Mouse (Mus musculus) heart, embryonic 12.5 days (tissue): ENCODE data around the gene Armh1. TPM values are rescaled to one million over a fixed set of nuclear protein-coding genes. Genes with fewer than 3 reads are reported as not detected.
A peak's percentile ranks its signal among the peaks of the same experiment; 100 is the strongest.
"Not testable (repeated sequence)": the region's sequence is repeated elsewhere in the genome, so short reads cannot be mapped to it uniquely, and the experiment has no call there.

Experiments used
- ATAC-seq: fragments of 200-750 bp; cut with Nextera tagmentation; 2 replicates; pipeline ENCODE4 v1.8.0; 2017; ENCODE audit warnings: moderate TSS enrichment, moderate library complexity; ENCODE audit not compliant: insufficient number of reproducible peaks, low FRiP score
- H3K27ac ChIP-seq: fragments of 300-500 bp; sonication (generic); 2 replicates; pipeline ENCODE4 v1.5.1; 2016; ENCODE audit warnings: mild to moderate bottlenecking, moderate library complexity; ENCODE audit not compliant: poor library complexity, severe bottlenecking
- H3K27me3 ChIP-seq: fragments of 300-500 bp; sonication (generic); replicated peaks from 2 replicates; pipeline ENCODE4 v1.6.1; 2016; ENCODE audit warnings: mild to moderate bottlenecking, moderate library complexity
- H3K36me3 ChIP-seq: fragments of 300-500 bp; sonication (generic); 2 replicates; pipeline ENCODE4 v1.6.1; 2016; ENCODE audit warnings: mild to moderate bottlenecking, moderate library complexity
- H3K4me1 ChIP-seq: fragments of 300-500 bp; sonication (generic); replicated peaks from 2 replicates; pipeline ENCODE4 v1.6.1; 2016; ENCODE audit warnings: mild to moderate bottlenecking
- H3K4me2 ChIP-seq: fragments of 300-500 bp; sonication (generic); 2 replicates; pipeline ENCODE4 v1.6.1; 2016; ENCODE audit warnings: mild to moderate bottlenecking, moderate library complexity
- H3K4me3 ChIP-seq: fragments of 300-500 bp; sonication (generic); 2 replicates; pipeline ENCODE4 v1.5.1; 2016; ENCODE audit warnings: mild to moderate bottlenecking
- H3K9ac ChIP-seq: fragments of 300-500 bp; sonication (generic); 2 replicates; pipeline ENCODE4 v1.6.1; 2016; ENCODE audit warnings: mild to moderate bottlenecking, moderate library complexity
- H3K9me3 ChIP-seq: fragments of 300-500 bp; sonication (generic); replicated peaks from 2 replicates; pipeline ENCODE4 v1.6.1; 2016; ENCODE audit warnings: mild to moderate bottlenecking, moderate library complexity
- WGBS: fragments of 180-500 bp; shearing (Covaris S2); methylation state at CpG from one replicate; pipeline ENCODE4 v1.1.7; 2016; 5-methylcytosine and 5-hydroxymethylcytosine counted together
- polyA plus RNA-seq: library from polyadenylated mRNA; unstranded; fragments of >200 nt; fragmentation: Nextera tagmentation; extraction: Ambion mirVana; gene quantifications from 2 replicates; pipeline ENCODE4 v1.2.1, GENCODE M21; 2016

Armh1 gene
- polyA plus RNA-seq, 1 experiment from 2014 or later: 0.70 TPM

- WGBS: 4% methylated on average over 2 of the region's 2 CpGs
- no peak for ATAC-seq
- Histone ChIP-seq H3K4me1 (no peaks in the 10 kb centered on the region), H3K36me3 (peaks cover 19% of the 10 kb centered on the region), H3K27ac (no peak overlapping the region), H3K9me3 (no peaks in the 10 kb centered on the region), H3K4me2 (no peak overlapping the region), H3K27me3 (no peaks in the 10 kb centered on the region), H3K4me3 (no peak overlapping the region), H3K9ac (no peak overlapping the region)
Observed at GRCm38 (mm10) chr4:117267284-117267683, 15.4 kb upstream of the Armh1 start.

DNA sequence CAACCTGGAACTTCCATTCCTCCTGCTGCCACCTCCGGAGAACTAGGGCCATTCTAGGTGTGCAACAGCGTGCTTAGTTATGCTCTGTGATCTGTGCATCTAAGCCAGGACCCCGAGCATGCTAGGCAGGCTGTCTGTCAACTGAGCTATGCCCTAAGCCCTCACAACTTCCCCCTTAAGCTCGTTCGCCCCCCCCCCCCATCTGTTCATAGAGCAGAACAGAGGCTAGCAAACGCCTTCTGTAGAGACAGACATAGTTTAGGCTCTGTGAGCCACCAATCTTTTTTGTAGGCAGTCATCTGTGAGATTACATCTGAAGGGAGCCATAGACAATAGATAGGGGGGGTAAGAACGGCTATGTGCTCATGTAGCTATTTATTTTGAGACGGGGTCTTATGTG is 11.1 kb upstream of the Armh1 start:
- H3K27ac ChIP-seq: no peak overlapping the region
- H3K4me1 ChIP-seq: no peaks in the 10 kb centered on the region
- no peak for ATAC-seq
- no peak overlapping the region for H3K9ac ChIP-seq
- peaks cover 7% of the 10 kb centered on the region for H3K36me3 ChIP-seq
- H3K4me2 ChIP-seq: no peak overlapping the region
- H3K4me3 ChIP-seq: no peak overlapping the region
- H3K27me3 ChIP-seq: no peaks in the 10 kb centered on the region
- WGBS: 70% methylated on average over 8 of the region's 8 CpGs
- H3K9me3 ChIP-seq: no peaks in the 10 kb centered on the region

DNA sequence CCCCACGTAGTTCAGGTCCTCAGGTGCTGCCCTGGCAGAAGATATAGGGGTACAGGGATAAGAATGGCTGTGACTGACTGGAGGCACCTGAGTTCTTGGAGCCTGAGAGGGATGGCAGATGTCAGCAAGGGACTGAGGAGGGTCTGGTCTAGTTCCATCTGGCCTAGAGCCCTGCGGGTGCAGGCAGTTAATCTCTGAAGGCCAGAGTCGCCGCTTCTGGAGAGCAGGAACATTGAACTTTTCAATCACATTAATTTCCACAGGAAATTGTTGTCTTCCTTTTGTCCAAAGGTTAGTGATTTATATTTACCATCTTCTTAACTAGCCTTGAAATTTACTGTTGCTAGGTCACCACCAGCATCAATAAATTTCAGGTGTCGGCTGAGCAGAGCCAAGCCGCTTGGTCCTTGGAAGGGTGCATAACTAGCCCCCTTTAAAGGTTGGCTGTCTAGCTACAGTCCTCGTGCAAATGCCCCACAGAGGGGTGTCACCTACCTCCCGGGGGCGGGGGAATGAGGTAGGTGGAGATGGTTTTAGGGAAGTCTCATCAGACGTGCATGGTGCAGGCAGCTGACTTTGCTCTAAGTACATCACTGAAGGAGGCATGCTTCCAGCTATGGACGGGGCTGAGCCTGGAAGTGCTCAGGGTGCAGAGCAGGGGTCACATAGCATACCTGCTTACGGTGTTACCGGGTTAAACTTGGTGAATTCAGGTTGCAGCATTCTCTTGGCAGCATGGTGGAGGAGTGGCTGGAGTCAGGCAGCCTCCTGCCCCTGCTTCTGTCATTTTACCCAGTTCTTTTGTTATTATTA is 10.4 kb upstream of the Armh1 start:
- Histone ChIP-seq H3K36me3 (peaks cover 5% of the 10 kb centered on the region; the same call in 1 of the 2 replicates), H3K9ac (0 out of 2 replicates have a peak overlapping the region, but pooled peaks have one; percentile 14), H3K27me3 (no peaks in the 10 kb centered on the region), H3K4me2 (no peak overlapping the region), H3K9me3 (no peaks in the 10 kb centered on the region), H3K4me1 (no peaks in the 10 kb centered on the region), H3K4me3 (no peak overlapping the region), H3K27ac (no peak overlapping the region)
- 70% methylated on average over 13 of the region's 13 CpGs for WGBS
- no peak for ATAC-seq

- Histone ChIP-seq H3K27me3 (no peaks in the 10 kb centered on the region), H3K4me3 (no peak overlapping the region), H3K36me3 (peaks cover 5% of the 10 kb centered on the region; the same call in 1 of the 2 replicates), H3K4me1 (no peaks in the 10 kb centered on the region), H3K9ac (no peak overlapping the region), H3K4me2 (no peak overlapping the region), H3K27ac (no peak overlapping the region), H3K9me3 (no peaks in the 10 kb centered on the region)
- no peak for ATAC-seq
- WGBS: 74% methylated on average over 2 of the region's 2 CpGs
Observed at GRCm38 (mm10) chr4:117261222-117261621, 9.3 kb upstream of the Armh1 start.

GRCm38 (mm10) chr4:117259909-117260308 is 8.0 kb upstream of the Armh1 start:
- H3K9me3 ChIP-seq, H3K36me3 ChIP-seq, H3K4me1 ChIP-seq, H3K27me3 ChIP-seq, H3K4me2 ChIP-seq, H3K9ac ChIP-seq, H3K27ac ChIP-seq, H3K4me3 ChIP-seq, ATAC-seq: not testable (repeated sequence)
- 66% methylated on average over 6 of the region's 6 CpGs for WGBS

- 62% methylated on average over 6 of the region's 6 CpGs for WGBS
- no peak overlapping the region for H3K9ac ChIP-seq
- peaks cover 5% of the 10 kb centered on the region; the same call in 1 of the 2 replicates for H3K36me3 ChIP-seq
- no peak overlapping the region for H3K4me2 ChIP-seq
- H3K27me3 ChIP-seq: no peaks in the 10 kb centered on the region
- H3K9me3 ChIP-seq: no peaks in the 10 kb centered on the region
- no peak overlapping the region for H3K4me3 ChIP-seq
- ATAC-seq: no peak
- H3K4me1 ChIP-seq: peaks cover 35% of the 10 kb centered on the region
- H3K27ac ChIP-seq: no peak overlapping the region
Observed at GRCm38 (mm10) chr4:117254672-117255071, 2.7 kb upstream of the Armh1 start.

DNA sequence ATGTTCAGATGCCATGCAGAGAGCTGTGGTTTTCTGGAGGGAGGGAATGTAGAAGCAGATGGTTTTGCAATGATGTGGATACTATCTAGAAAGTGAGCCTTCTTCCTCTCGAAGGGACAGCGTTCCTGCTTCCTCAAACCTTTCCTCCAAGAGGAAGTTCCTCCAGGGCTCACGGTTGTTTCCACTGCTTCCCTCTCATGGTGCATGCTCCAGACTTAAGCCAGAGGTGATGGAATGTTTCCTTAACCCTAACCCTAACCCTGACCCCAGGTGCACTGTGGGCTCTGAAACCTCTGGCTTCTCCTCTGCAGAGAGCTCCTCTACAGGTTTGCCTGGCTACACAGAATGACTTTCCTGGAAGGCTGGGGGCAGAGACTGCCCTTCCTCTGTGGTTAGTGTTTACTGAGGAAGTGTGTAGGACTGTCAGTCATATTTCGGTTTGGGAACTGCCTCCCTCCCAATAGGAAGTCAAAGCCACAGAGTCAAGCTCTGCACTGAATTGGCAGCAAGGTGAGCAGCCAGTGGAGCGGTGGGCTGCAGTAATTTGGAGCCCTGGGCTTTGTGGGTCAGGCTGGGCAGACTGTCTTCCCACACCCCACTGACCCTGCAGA is 2.2 kb upstream of the Armh1 start:
- WGBS: 50% methylated on average over 5 of the region's 5 CpGs
- Histone ChIP-seq H3K9me3 (no peaks in the 10 kb centered on the region), H3K4me3 (no peak overlapping the region), H3K4me2 (no peak overlapping the region), H3K27me3 (no peaks in the 10 kb centered on the region), H3K27ac (no peak overlapping the region), H3K9ac (peak overlapping the region; percentile 26; the same call in 1 of the 2 replicates), H3K36me3 (peaks cover 5% of the 10 kb centered on the region; the same call in 1 of the 2 replicates), H3K4me1 (peaks cover 35% of the 10 kb centered on the region)
- no peak for ATAC-seq

- Histone ChIP-seq H3K36me3 (no peaks in the 10 kb centered on the region), H3K4me3 (no peak overlapping the region), H3K27ac (peak overlapping the region; percentile 64)
Observed at GRCm38 (mm10) chr4:117253218-117254016, 1.5 kb upstream of the Armh1 start.

DNA sequence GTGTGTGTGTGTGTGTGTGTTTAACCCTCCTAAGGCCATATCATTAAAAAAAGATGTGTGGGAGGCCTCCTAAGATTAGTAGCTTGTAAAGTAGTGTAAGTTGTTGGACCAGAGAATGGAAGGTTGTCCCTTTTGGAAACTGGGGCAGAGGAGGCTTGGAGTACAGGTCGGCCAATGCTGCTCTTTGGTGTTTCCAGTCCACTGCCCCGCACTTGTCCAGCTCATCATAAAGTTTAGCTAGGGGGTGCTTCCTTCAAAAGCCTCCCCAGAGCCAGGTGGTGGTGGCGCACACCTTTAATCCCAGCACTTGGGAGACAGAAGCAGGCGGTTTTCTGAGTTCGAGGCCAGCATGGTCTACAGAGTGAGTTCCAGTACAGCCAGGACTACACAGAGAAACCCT is 830 bp upstream of the Armh1 start:
- peak overlapping the region; percentile 64 for H3K27ac ChIP-seq
- peak overlapping the region; percentile 72 for H3K4me2 ChIP-seq
- H3K27me3 ChIP-seq: no peaks in the 10 kb centered on the region
- H3K4me1 ChIP-seq: peaks cover 35% of the 10 kb centered on the region
- peak overlapping the region; percentile 71 for H3K4me3 ChIP-seq
- H3K9ac ChIP-seq: peak overlapping the region; percentile 77; the same call in 1 of the 2 replicates
- no peak for ATAC-seq
- H3K9me3 ChIP-seq: no peaks in the 10 kb centered on the region
- H3K36me3 ChIP-seq: no peaks in the 10 kb centered on the region
- 84% methylated on average over 5 of the region's 5 CpGs for WGBS

More at GRCm38 (mm10) chr4:117253218-117254016, 1.5 kb upstream of the Armh1 start:
- H3K27me3 ChIP-seq: no peaks in the 10 kb centered on the region
- H3K4me2 ChIP-seq: peak overlapping the region; percentile 72
- no peak for ATAC-seq
- H3K9me3 ChIP-seq: no peaks in the 10 kb centered on the region
- H3K9ac ChIP-seq: peak overlapping the region; percentile 77; the same call in 1 of the 2 replicates
- WGBS: 54% methylated on average over 12 of the region's 12 CpGs
- peaks cover 35% of the 10 kb centered on the region for H3K4me1 ChIP-seq

GRCm38 (mm10) chr4:117252351-117252750 is 426 bp upstream of the Armh1 start:
- Histone ChIP-seq H3K36me3 (no peaks in the 10 kb centered on the region), H3K27ac (peak overlapping the region; percentile 64), H3K4me2 (peak overlapping the region; percentile 72), H3K27me3 (no peaks in the 10 kb centered on the region), H3K9me3 (no peaks in the 10 kb centered on the region), H3K9ac (peak overlapping the region; percentile 77), H3K4me1 (peaks cover 35% of the 10 kb centered on the region), H3K4me3 (peak overlapping the region; percentile 71)
- 33% methylated on average over 5 of the region's 5 CpGs for WGBS
- ATAC-seq: no peak

DNA sequence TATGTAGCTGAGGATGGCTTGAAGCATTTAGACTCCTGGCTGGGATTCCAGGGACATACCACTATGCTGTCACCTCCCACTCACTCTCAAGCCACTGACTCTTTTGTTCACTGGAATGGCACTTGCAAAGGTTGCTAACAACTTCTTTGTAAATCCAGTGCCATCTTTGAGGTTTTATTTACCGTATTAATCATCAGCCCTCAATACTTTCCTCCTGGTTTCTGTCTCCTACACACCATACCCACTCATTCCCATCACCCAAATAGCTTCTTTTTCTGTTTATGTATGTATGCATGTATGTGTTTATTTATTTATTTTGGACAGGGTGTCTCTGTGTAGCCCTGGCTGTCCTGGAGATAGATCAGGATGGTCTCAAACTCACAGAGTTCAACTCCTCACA is 943 bp downstream of the Armh1 start:
- Histone ChIP-seq H3K27ac (no peak overlapping the region), H3K4me3 (0 out of 2 replicates have a peak overlapping the region, but pooled peaks have one; percentile 71), H3K9ac (no peak overlapping the region), H3K9me3 (no peaks in the 10 kb centered on the region), H3K4me1 (peaks cover 35% of the 10 kb centered on the region), H3K27me3 (no peaks in the 10 kb centered on the region), H3K4me2 (peak overlapping the region; percentile 72), H3K36me3 (no peaks in the 10 kb centered on the region)
- ATAC-seq: no peak
- 77% methylated on average over 1 of the region's 1 CpGs for WGBS
